Mouse (Mus musculus) neutrophil, adult 83 days (primary cell): ENCODE results near the gene Lor. TPM values are rescaled to one million over a fixed set of nuclear protein-coding genes. Genes with fewer than 3 reads are reported as not detected.

Source experiments
- total RNA-seq, 2 experiments: library from RNA; stranded (reverse); gene quantifications; one replicate each; pipeline ENCODE4 v1.2.4; 2023

The Lor gene
- total RNA-seq = not detected

DNA sequence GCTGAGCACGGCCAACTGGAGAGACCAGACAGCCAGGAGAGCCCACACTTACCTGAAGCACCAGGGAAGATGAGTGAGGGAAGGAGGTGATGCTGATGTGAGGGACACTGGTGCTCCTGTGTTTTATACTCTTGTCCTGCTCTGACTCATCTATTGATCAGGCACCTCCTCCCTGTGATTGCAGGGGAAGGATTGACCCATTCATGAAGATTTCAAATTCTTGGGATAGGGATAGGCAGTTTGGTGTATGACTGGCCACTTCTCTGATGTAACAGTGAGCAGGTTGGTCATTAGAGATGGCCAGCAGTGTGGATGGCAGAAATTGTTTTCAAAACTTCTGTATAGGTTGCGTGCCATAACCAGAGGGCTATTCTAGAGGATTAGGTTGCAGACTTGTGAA lies at the start of gene Lor:
TSS of gene Lor (minus strand) at position 101 of the 400 bp plus-strand sequence.

GRCm38 (mm10) chr3:92123847-92124246 lies 40.9 kb upstream of the Lor start, which contains the start of gene Prr9:
TSS of gene Prr9 (minus strand) at chr3:92123947.

Other genes with a start within 250 kb of the Lor start
- not detected for gene Pglyrp3, start 68.6 kb downstream of the Lor start, total RNA-seq
- not detected for gene Prr9, start 40.8 kb upstream of the Lor start, total RNA-seq
- gene Lelp1, start 59.6 kb upstream of the Lor start, total RNA-seq = not detected
- gene Sprr2a1, start 132.7 kb upstream of the Lor start, total RNA-seq = not detected
- gene Sprr2a2, start 132.8 kb upstream of the Lor start, total RNA-seq = not detected
- not detected for gene Sprr2a3, start 202.3 kb upstream of the Lor start, total RNA-seq
- gene Sprr2b, start 233.5 kb upstream of the Lor start, total RNA-seq = not detected